Mouse (Mus musculus): ENCODE data around the gene Arcn1.

Arcn1 gene

DNA sequence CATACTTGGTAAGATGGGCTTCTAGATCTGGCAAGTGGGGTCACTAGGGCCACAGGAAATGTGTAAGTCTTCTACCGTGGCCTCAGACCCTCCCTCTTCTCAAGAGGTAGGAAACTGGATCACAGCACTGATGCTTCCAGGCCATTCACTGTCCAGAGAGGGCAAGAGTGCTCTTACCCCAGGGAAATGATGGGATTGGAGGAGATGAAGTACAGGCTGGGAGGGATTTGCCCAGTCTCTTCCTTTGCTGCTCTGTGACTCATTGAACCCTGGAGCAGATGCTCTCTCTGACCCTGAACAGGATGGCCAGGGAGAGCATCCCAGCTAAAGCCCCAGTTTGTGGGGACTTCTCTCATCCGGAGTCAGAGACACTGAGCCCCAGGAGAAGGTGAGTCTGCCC, 43.0 kb downstream of the Arcn1 start:
- Histone ChIP-seq H3K4me3 (replicated peaks; ENCODE audit: low read length) (no peak overlapping the region), H3K27me3 (ENCODE audit: insufficient read depth, low read length) (peaks cover 37% of the 10 kb centered on the region), H3K36me3 (ENCODE audit: insufficient read depth, low read length) (no peaks in the 10 kb centered on the region), H3K9me3 (ENCODE audit: low read length) (no peaks in the 10 kb centered on the region), H3K4me1 (replicated peaks; ENCODE audit: low read depth, low read length) (peaks cover 55% of the 10 kb centered on the region)
- TF ChIP-seq NANOG (IDR thresholded peaks at IDR 0.05; ENCODE audit: borderline replicate concordance, low read length) (no peak), POU5F1 (IDR thresholded peaks at IDR 0.05; ENCODE audit: borderline replicate concordance, low read length) (no peak), CTCF (conservative IDR thresholded peaks at IDR 0.05; ENCODE audit: low read length) (no peak)

DNA sequence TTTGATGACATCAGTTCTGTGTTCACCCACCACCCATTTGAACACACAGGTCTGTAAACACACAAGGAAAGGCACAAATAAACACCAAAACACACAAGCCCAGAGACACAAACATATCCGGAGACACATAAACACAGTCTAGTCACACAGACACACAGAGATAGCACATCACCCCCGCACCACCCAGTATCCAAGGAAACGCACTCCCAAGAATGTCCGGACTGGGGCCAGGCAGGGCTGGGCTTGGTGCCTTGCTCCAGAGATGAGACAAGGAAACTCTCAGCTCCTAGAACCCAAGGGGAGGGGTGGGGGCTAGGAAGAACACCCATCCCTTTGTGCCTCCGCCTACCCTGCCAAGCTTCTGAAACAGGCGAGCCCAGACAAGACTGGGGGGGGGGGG, 43.4 kb downstream of the Arcn1 start:
- H3K9me3 ChIP-seq (ENCODE audit: low read length): no peaks in the 10 kb centered on the region
- TF ChIP-seq POU5F1 (IDR thresholded peaks at IDR 0.05; ENCODE audit: borderline replicate concordance, low read length) (no peak), NANOG (IDR thresholded peaks at IDR 0.05; ENCODE audit: borderline replicate concordance, low read length) (no peak), CTCF (conservative IDR thresholded peaks at IDR 0.05; ENCODE audit: low read length) (no peak)
- peaks cover 55% of the 10 kb centered on the region for H3K4me1 ChIP-seq (replicated peaks; ENCODE audit: low read depth, low read length)
- peaks cover 41% of the 10 kb centered on the region for H3K27me3 ChIP-seq (ENCODE audit: insufficient read depth, low read length)
- H3K4me3 ChIP-seq (replicated peaks; ENCODE audit: low read length): no peak overlapping the region
- no peaks in the 10 kb centered on the region for H3K36me3 ChIP-seq (ENCODE audit: insufficient read depth, low read length)

DNA sequence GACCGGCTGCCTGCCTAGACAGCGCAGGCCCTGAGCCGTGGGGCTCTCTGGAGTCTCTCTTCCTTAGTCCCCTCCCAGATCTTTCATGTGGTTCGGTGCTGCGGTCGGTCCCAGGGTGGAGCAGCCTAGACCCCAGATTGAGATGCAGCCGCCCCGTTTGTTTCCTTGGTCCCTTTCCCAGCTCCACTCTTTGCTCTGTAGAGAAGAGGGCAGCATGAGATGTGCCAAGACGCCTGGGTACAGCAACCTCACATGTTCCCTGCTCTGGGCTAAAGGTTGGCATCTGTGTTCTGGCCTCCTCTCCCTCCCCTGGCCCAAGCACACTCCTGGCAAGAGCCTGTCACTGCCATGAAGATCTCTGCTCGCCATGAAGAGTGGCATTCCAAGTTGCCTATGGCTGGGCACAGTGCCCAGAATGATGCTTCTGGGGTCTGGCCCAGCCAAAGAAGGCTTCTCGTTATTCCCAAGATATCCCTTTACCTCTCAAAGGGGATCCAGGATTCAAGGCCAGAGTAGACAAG, 44.1 kb downstream of the Arcn1 start:
- H3K36me3 ChIP-seq (ENCODE audit: insufficient read depth, low read length): no peaks in the 10 kb centered on the region
- peaks cover 55% of the 10 kb centered on the region for H3K4me1 ChIP-seq (replicated peaks; ENCODE audit: low read depth, low read length)
- H3K9me3 ChIP-seq (ENCODE audit: low read length): no peaks in the 10 kb centered on the region
- peaks cover 41% of the 10 kb centered on the region for H3K27me3 ChIP-seq (ENCODE audit: insufficient read depth, low read length)
- no peak overlapping the region for H3K4me3 ChIP-seq (replicated peaks; ENCODE audit: low read length)
- TF ChIP-seq CTCF (conservative IDR thresholded peaks at IDR 0.05; ENCODE audit: low read length) (no peak), POU5F1 (IDR thresholded peaks at IDR 0.05; ENCODE audit: borderline replicate concordance, low read length) (no peak), NANOG (IDR thresholded peaks at IDR 0.05; ENCODE audit: borderline replicate concordance, low read length) (no peak)

DNA sequence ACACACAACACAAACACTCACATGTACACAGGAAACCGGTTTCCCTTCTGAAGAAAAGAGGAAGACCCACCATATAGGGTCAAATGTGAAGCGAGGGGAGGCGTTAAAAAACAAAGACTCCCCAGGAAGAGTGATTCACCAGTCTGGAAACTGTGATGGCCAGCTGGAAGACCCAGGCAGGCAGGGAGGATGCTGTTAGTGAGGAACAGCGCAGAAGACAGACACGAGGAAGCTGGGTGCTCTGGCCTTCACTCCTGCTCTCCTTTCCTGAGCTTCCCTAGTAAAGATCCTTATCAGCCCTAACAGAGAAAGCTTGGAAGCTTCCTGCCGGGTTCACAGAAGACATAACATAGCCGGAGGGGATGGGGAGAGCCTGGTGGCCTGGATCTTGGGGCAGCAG, 44.6 kb downstream of the Arcn1 start:
- no peaks in the 10 kb centered on the region for H3K9me3 ChIP-seq (ENCODE audit: low read length)
- no peak for TF ChIP-seq POU5F1 (IDR thresholded peaks at IDR 0.05; ENCODE audit: borderline replicate concordance, low read length)
- TF ChIP-seq CTCF (conservative IDR thresholded peaks at IDR 0.05; ENCODE audit: low read length): no peak
- TF ChIP-seq NANOG (IDR thresholded peaks at IDR 0.05; ENCODE audit: borderline replicate concordance, low read length): no peak
- peaks cover 55% of the 10 kb centered on the region for H3K4me1 ChIP-seq (replicated peaks; ENCODE audit: low read depth, low read length)
- H3K4me3 ChIP-seq (replicated peaks; ENCODE audit: low read length): no peak overlapping the region
- no peaks in the 10 kb centered on the region for H3K36me3 ChIP-seq (ENCODE audit: insufficient read depth, low read length)
- H3K27me3 ChIP-seq (ENCODE audit: insufficient read depth, low read length): peaks cover 41% of the 10 kb centered on the region

DNA sequence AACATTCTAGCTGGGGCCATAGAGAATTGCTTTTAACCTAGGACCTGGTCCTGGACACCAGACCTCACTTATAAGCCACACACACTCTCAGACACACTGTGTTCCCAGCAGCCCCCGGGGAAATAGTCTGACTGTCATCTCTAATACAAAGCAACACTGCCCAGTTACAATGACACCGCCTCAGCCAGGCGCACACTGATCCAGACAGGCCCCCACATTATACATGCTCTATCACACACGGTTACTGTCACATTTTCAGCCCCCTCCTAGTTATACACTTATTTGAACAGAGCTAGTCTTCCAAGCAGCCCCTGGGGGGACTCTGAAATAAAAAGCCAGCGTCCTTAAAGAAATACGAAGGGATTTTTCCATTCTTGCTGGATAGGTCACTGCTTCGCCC, 45.1 kb downstream of the Arcn1 start:
- H3K9me3 ChIP-seq (ENCODE audit: low read length): no peaks in the 10 kb centered on the region
- TF ChIP-seq POU5F1 (IDR thresholded peaks at IDR 0.05; ENCODE audit: borderline replicate concordance, low read length) (no peak), CTCF (conservative IDR thresholded peaks at IDR 0.05; ENCODE audit: low read length) (no peak), NANOG (IDR thresholded peaks at IDR 0.05; ENCODE audit: borderline replicate concordance, low read length) (no peak)
- H3K27me3 ChIP-seq (ENCODE audit: insufficient read depth, low read length): peaks cover 44% of the 10 kb centered on the region
- peaks cover 58% of the 10 kb centered on the region for H3K4me1 ChIP-seq (replicated peaks; ENCODE audit: low read depth, low read length)
- no peak overlapping the region for H3K4me3 ChIP-seq (replicated peaks; ENCODE audit: low read length)
- no peaks in the 10 kb centered on the region for H3K36me3 ChIP-seq (ENCODE audit: insufficient read depth, low read length)

DNA sequence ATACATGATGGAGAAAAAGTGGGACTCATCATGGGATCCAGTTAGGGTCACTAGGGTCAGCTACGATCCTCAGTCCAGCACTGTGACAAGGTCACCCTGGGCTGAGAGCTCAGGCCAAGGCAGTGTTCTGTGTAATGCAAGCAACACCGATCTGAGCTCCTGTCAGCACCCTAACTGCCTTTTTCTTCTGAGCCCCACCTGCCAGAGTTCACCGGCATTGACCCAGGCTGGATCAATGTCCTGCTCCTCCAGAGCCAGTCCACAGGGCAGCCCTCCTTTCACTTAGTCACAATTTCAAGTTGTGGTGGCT, 45.8 kb downstream of the Arcn1 start:
- no peaks in the 10 kb centered on the region for H3K9me3 ChIP-seq (ENCODE audit: low read length)
- H3K27me3 ChIP-seq (ENCODE audit: insufficient read depth, low read length): peaks cover 49% of the 10 kb centered on the region
- TF ChIP-seq CTCF (conservative IDR thresholded peaks at IDR 0.05; ENCODE audit: low read length) (no peak), NANOG (IDR thresholded peaks at IDR 0.05; ENCODE audit: borderline replicate concordance, low read length) (no peak), POU5F1 (IDR thresholded peaks at IDR 0.05; ENCODE audit: borderline replicate concordance, low read length) (no peak)
- H3K36me3 ChIP-seq (ENCODE audit: insufficient read depth, low read length): no peaks in the 10 kb centered on the region
- H3K4me1 ChIP-seq (replicated peaks; ENCODE audit: low read depth, low read length): peaks cover 56% of the 10 kb centered on the region
- peak overlapping the region; percentile 80; the same call in 1 of the 2 replicates for H3K4me3 ChIP-seq (replicated peaks; ENCODE audit: low read length)

DNA sequence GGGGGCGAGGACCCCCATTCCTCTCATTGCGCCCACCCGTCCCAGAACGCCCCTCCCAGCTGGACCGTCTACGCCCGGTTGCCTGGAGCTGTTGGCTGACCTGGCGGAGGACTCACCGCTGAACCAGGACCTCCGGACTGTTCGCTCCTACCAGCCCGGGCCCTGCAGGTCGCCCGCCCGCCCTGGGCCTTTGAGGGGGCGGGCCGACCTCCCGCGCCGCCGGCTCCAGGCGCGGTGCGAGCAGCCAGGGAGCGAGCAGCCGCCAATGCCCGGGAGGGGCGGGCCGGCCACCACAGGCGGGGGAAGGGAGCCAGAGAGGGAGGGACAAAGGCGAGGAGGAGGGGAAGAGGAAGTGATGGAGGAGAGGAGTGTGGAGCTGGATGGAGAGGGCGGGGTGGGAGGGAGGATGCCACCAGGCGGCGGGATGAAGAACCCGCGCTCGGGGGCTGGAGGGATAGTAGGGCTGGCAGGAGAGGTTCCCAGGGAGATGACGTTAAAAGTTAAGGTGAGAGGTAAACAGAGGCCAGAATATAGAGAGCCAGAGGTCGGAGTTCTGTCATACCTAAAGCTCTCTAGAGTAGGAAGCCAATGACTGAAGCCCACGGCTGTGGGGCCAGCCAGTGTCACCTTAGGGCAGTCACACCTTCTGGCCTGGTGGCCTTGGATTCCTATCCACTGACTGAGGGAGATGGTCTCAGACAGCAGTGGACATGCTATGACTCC, 46.3 kb downstream of the Arcn1 start:
- H3K36me3 ChIP-seq (ENCODE audit: insufficient read depth, low read length): no peaks in the 10 kb centered on the region
- peaks cover 54% of the 10 kb centered on the region for H3K27me3 ChIP-seq (ENCODE audit: insufficient read depth, low read length)
- H3K4me3 ChIP-seq (replicated peaks; ENCODE audit: low read length): peak overlapping the region; percentile 80
- peaks cover 54% of the 10 kb centered on the region for H3K4me1 ChIP-seq (replicated peaks; ENCODE audit: low read depth, low read length)
- TF ChIP-seq NANOG (IDR thresholded peaks at IDR 0.05; ENCODE audit: borderline replicate concordance, low read length) (no peak), POU5F1 (IDR thresholded peaks at IDR 0.05; ENCODE audit: borderline replicate concordance, low read length) (no peak), CTCF (conservative IDR thresholded peaks at IDR 0.05; ENCODE audit: low read length) (no peak)
- H3K9me3 ChIP-seq (ENCODE audit: low read length): no peaks in the 10 kb centered on the region

DNA sequence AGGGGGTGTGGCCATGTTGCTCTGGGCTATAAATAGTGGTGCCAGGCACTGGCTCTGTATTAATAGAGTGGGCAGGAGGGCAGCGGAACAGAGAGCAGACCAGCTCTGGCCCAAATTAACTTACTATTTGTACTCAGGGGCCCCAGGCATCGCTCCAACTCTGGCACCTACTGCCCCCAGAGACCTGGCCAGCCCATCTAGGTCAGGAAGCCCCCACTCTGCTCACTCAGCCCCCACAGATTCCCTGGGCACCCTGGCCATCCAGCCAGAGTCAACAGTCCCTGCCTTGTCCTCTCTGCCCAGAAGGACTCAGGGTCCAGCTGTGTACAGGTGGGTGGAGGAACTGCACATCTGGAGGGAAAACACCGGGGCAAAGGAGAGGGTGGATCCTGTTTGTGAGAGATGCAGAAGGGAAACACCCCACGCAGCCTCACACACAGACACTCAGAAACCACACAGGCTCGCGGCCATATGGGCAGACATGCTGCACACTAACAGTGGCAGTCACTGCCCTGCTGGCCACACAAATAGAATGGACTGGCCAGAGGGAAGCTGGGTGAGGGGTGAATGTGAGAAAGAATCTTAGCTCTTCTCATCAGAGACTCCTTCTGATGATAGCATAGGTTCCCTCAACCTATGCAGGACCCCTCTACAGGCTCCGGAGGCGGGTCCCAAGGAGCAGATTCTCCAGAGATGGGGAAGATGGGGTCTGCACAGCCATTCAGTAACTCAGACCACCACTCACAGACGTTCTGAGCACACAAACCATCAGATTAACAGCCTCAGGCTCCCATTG, 47.1 kb downstream of the Arcn1 start:
- no peaks in the 10 kb centered on the region for H3K9me3 ChIP-seq (ENCODE audit: low read length)
- TF ChIP-seq POU5F1 (IDR thresholded peaks at IDR 0.05; ENCODE audit: borderline replicate concordance, low read length) (no peak), CTCF (conservative IDR thresholded peaks at IDR 0.05; ENCODE audit: low read length) (no peak), NANOG (IDR thresholded peaks at IDR 0.05; ENCODE audit: borderline replicate concordance, low read length) (no peak)

More for the DNA sequence above, 47.1 kb downstream of the Arcn1 start:
- peak overlapping the region; percentile 80 for H3K4me3 ChIP-seq (replicated peaks; ENCODE audit: low read length)
- peaks cover 56% of the 10 kb centered on the region for H3K4me1 ChIP-seq (replicated peaks; ENCODE audit: low read depth, low read length)
- H3K36me3 ChIP-seq (ENCODE audit: insufficient read depth, low read length): no peaks in the 10 kb centered on the region
- H3K27me3 ChIP-seq (ENCODE audit: insufficient read depth, low read length): peaks cover 60% of the 10 kb centered on the region
